In the genomic region with DNA sequence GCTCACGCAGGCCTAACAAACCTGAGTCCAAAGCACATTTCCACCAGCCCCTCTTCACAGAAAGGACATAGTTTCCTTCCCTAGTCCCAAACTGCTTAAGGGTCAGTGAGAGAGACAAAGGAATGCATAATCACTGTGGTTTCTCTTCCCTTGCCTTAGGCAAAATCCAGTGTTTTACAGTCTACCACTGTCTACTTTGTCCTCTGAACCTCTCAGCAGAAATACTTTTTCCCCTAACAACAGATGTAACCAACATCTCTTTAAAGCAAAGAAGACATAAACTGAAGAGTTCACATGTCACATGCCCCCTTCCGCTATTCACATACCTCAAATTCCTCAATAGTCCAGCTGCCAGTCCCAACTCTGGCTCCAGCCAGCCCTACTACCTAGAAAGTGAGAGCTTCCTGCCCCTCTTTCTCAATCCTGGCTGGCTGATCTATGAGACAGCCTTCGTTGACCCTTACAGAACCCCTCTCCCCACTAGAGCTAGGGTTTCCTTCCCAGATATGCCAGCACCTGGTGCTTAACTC, we compare ENCODE assay signal across 20 mouse cellular contexts.
DNase-seq lines count a peak whose midpoint lies in the region; ATAC-seq and TF ChIP-seq lines count a peak whose summit lies in the region.
"Had no signal": no experiment of that assay in that cellular context is flagged by ENCODE, and none has a peak within 500 bp of the region (broad histone marks: within the 10 kb centered on the region; RNA-seq: fewer than 3 reads in every experiment).

No protein-coding gene starts in this region.

- no peaks in the 10 kb centered on the region for H3K36me3 ChIP-seq in kidney, embryonic 15.5 days
- no peaks in the 10 kb centered on the region for H3K36me3 ChIP-seq in spleen, adult 2 months (ENCODE audit: control insufficient read depth, insufficient read depth, low read length)
- no peaks in the 10 kb centered on the region for H3K36me3 ChIP-seq in thymus, adult 2 months (ENCODE audit: control insufficient read depth, insufficient read depth, low read length)
- H3K36me3 ChIP-seq: embryonic facial prominence, embryonic 15.5 days; heart, embryonic 12.5 days; limb, embryonic 13.5 days; neural tube, embryonic 15.5 days had no signal

- no peaks in the 10 kb centered on the region for H3K9me3 ChIP-seq in kidney, embryonic 15.5 days (replicated peaks)
- H3K9me3 ChIP-seq: embryonic facial prominence, embryonic 15.5 days; heart, embryonic 12.5 days; limb, embryonic 13.5 days; neural tube, embryonic 15.5 days had no signal

- no peak overlapping the region for H3K4me3 ChIP-seq in kidney, embryonic 15.5 days (replicated peaks)
- H3K4me3 ChIP-seq in spleen, adult 2 months (ENCODE audit: extremely low read depth, insufficient read depth, insufficient read length): no peak overlapping the region
- H3K4me3 ChIP-seq in thymus, adult 2 months (ENCODE audit: control insufficient read depth, insufficient read depth, low read length): no peak overlapping the region
- H3K4me3 ChIP-seq: embryonic facial prominence, embryonic 15.5 days; heart, embryonic 12.5 days; limb, embryonic 13.5 days; neural tube, embryonic 15.5 days had no signal

- no peak for ATAC-seq in kidney, embryonic 15.5 days (replicated peaks; ENCODE audit: low FRiP score)
- ATAC-seq: CD4-positive, CD25-positive, alpha-beta regulatory T cell, adult 4 months; forebrain, embryonic 14.5 days had no signal

- peaks cover 24% of the 10 kb centered on the region for H3K4me1 ChIP-seq in kidney, embryonic 15.5 days
- H3K4me1 ChIP-seq in spleen, adult 2 months (ENCODE audit: control insufficient read depth, insufficient read depth, insufficient read length): peaks cover 37% of the 10 kb centered on the region; the same call in 1 of the 2 replicates
- peaks cover 20% of the 10 kb centered on the region for H3K4me1 ChIP-seq in thymus, adult 2 months (replicated peaks; ENCODE audit: control insufficient read depth, insufficient read depth, low read length)

- DNase-seq in kidney, adult 8-10 months: no peak
- no peak for DNase-seq in spleen, adult 2 months (ENCODE audit: low read depth in 1 of 2, low spot score in 2 of 2)
- no peak for DNase-seq in spleen, postnatal 10 days (ENCODE audit: low spot score in 2 of 2)
- peak; percentile 45 for DNase-seq in embryo, embryonic 10.5 days (ENCODE audit: low spot score)
- DNase-seq in urinary bladder, postnatal 25 days (ENCODE audit: low spot score): no peak
- no peak for DNase-seq in thymus, adult 2 months
- DNase-seq: adrenal gland, postnatal 14 days; cerebellum, adult 18-20 months; gastrocnemius, postnatal 36 days; heart, postnatal 4 days; layer of hippocampus, adult 9-11 months had no signal

- 49% methylated on average over 3 of the region's 3 CpGs for WGBS in kidney, embryonic 15.5 days
- 91% methylated on average over 3 of the region's 3 CpGs for WGBS in spleen, adult 2 months
- WGBS in thymus, adult 2 months: 90% methylated on average over 3 of the region's 3 CpGs

- peak overlapping the region; percentile 42 for H3K27ac ChIP-seq in kidney, embryonic 15.5 days
- H3K27ac ChIP-seq in spleen, adult 2 months (ENCODE audit: insufficient read depth, low read length): 0 out of 2 replicates have a peak overlapping the region, but pooled peaks have one; percentile 11
- H3K27ac ChIP-seq in thymus, adult 2 months (ENCODE audit: control insufficient read depth, insufficient read depth, low read length): no peak overlapping the region
- H3K27ac ChIP-seq: embryonic facial prominence, embryonic 15.5 days; limb, embryonic 13.5 days; liver, embryonic 14.5 days; neural tube, embryonic 15.5 days had no signal

- H3K27me3 ChIP-seq in kidney, embryonic 15.5 days: no peaks in the 10 kb centered on the region
- no peaks in the 10 kb centered on the region for H3K27me3 ChIP-seq in spleen, adult 2 months (ENCODE audit: control insufficient read depth, insufficient read depth, low read length)
- H3K27me3 ChIP-seq in thymus, adult 2 months (ENCODE audit: control insufficient read depth, insufficient read depth, low read length): no peaks in the 10 kb centered on the region
- H3K27me3 ChIP-seq: embryonic facial prominence, embryonic 15.5 days; heart, embryonic 12.5 days; neural tube, embryonic 15.5 days had no signal

- TF ChIP-seq POLR2A in spleen, adult 2 months (IDR thresholded peaks at IDR 0.05; ENCODE audit: low read depth, low read length): no peak
- no peak for TF ChIP-seq POLR2A in thymus, adult 2 months (IDR thresholded peaks at IDR 0.05; ENCODE audit: control insufficient read depth, extremely low read depth, insufficient read depth, low read length, poor library complexity)

- H3K9ac ChIP-seq in kidney, embryonic 15.5 days: no peak overlapping the region
- H3K9ac ChIP-seq: embryonic facial prominence, embryonic 15.5 days; heart, embryonic 12.5 days; limb, embryonic 13.5 days; liver, embryonic 14.5 days; neural tube, embryonic 15.5 days had no signal

- no peak for TF ChIP-seq CTCF in spleen, adult 2 months (IDR thresholded peaks at IDR 0.05; ENCODE audit: extremely low read depth, insufficient read depth, insufficient read length, insufficient replicate concordance)
- no peak for TF ChIP-seq CTCF in thymus, adult 2 months (IDR thresholded peaks at IDR 0.05; ENCODE audit: borderline replicate concordance, control insufficient read depth, extremely low read depth, insufficient read depth, low read length, poor library complexity)

- no peak overlapping the region for H3K4me2 ChIP-seq in kidney, embryonic 15.5 days
- H3K4me2 ChIP-seq: embryonic facial prominence, embryonic 15.5 days; heart, embryonic 12.5 days; limb, embryonic 13.5 days; midbrain, embryonic 11.5 days; neural tube, embryonic 15.5 days had no signal
